Mouse (Mus musculus): ENCODE measurements around the gene Hectd4. TPM values are rescaled to one million over a fixed set of nuclear protein-coding genes. Genes with fewer than 3 reads are reported as not detected.
"Not testable (repeated sequence)": the region's sequence is repeated elsewhere in the genome, so short reads cannot be mapped to it uniquely, and the experiment has no call there.

Hectd4 gene
- polyA plus RNA-seq, 1 experiment from 2014 or later = 3.3 TPM

- no peak for DNase-seq
- no peak for ATAC-seq
- H3K27me3 ChIP-seq (ENCODE audit: insufficient read depth, low read length) = no peaks in the 10 kb centered on the region
- no peak overlapping the region for H3K27ac ChIP-seq (ENCODE audit: low read depth)
- no peak for TF ChIP-seq CTCF (IDR thresholded peaks at IDR 0.05; ENCODE audit: low read depth)
- TF ChIP-seq EP300 (IDR thresholded peaks at IDR 0.05; ENCODE audit: low read depth) = no peak
- no peak overlapping the region for H3K4me3 ChIP-seq (ENCODE audit: low read depth, low read length)
- H3K4me2 ChIP-seq (ENCODE audit: low read depth, low read length) = no peak overlapping the region
- H3K4me1 ChIP-seq (ENCODE audit: insufficient read depth) = no peaks in the 10 kb centered on the region
- WGBS (ENCODE audit: insufficient replicate concordance) = 85% methylated on average over 3 of the region's 3 CpGs
- no peaks in the 10 kb centered on the region for H3K9me3 ChIP-seq (ENCODE audit: low read length)
- H3K9ac ChIP-seq (replicated peaks) = no peak overlapping the region
- peaks cover 79% of the 10 kb centered on the region for H3K36me3 ChIP-seq (replicated peaks; ENCODE audit: insufficient read depth, low read length)
These were observed 154.8 kb downstream of the Hectd4 start for GRCm38 (mm10) chr5:121374790-121375189.

- not testable (repeated sequence) for H3K27ac ChIP-seq (ENCODE audit: low read depth); H3K4me2 ChIP-seq (ENCODE audit: low read depth, low read length); H3K4me3 ChIP-seq (ENCODE audit: low read depth, low read length); ATAC-seq; H3K27me3 ChIP-seq (ENCODE audit: insufficient read depth, low read length); H3K4me1 ChIP-seq (ENCODE audit: insufficient read depth); H3K9ac ChIP-seq (replicated peaks); H3K9me3 ChIP-seq (ENCODE audit: low read length)
- peak; percentile 59 for DNase-seq
- H3K36me3 ChIP-seq (replicated peaks; ENCODE audit: insufficient read depth, low read length) = peaks cover 82% of the 10 kb centered on the region
- 73% methylated on average over 5 of the region's 5 CpGs for WGBS (ENCODE audit: insufficient replicate concordance)
- TF ChIP-seq CTCF (IDR thresholded peaks at IDR 0.05; ENCODE audit: low read depth) = peak; percentile 57
These were observed 157.0 kb downstream of the Hectd4 start for GRCm38 (mm10) chr5:121376972-121377371.

GRCm38 (mm10) chr5:121378678-121379256 lies 158.7 kb downstream of the Hectd4 start:
- H3K27me3 ChIP-seq (ENCODE audit: insufficient read depth, low read length) = no peaks in the 10 kb centered on the region
- H3K4me2 ChIP-seq (ENCODE audit: low read depth, low read length) = no peak overlapping the region
- no peak overlapping the region for H3K9ac ChIP-seq (replicated peaks)
- H3K36me3 ChIP-seq (replicated peaks; ENCODE audit: insufficient read depth, low read length) = peaks cover 76% of the 10 kb centered on the region
- ATAC-seq = no peak
- 87% methylated on average over 13 of the region's 13 CpGs for WGBS (ENCODE audit: insufficient replicate concordance)
- TF ChIP-seq EP300 (IDR thresholded peaks at IDR 0.05; ENCODE audit: low read depth) (no peak), CTCF (IDR thresholded peaks at IDR 0.05; ENCODE audit: low read depth) (no peak)
- no peak overlapping the region for H3K4me3 ChIP-seq (ENCODE audit: low read depth, low read length)
- no peak for DNase-seq
- H3K27ac ChIP-seq (ENCODE audit: low read depth) = no peak overlapping the region
- H3K9me3 ChIP-seq (ENCODE audit: low read length) = no peaks in the 10 kb centered on the region
- H3K4me1 ChIP-seq (ENCODE audit: insufficient read depth) = peaks cover 2% of the 10 kb centered on the region

- TF ChIP-seq EP300 (IDR thresholded peaks at IDR 0.05; ENCODE audit: low read depth) = no peak
- peak; percentile 75 for TF ChIP-seq CTCF (IDR thresholded peaks at IDR 0.05; ENCODE audit: low read depth)
- Histone ChIP-seq H3K4me1 (ENCODE audit: insufficient read depth) (peaks cover 6% of the 10 kb centered on the region), H3K4me2 (ENCODE audit: low read depth, low read length) (no peak overlapping the region), H3K9me3 (ENCODE audit: low read length) (no peaks in the 10 kb centered on the region), H3K36me3 (replicated peaks; ENCODE audit: insufficient read depth, low read length) (peaks cover 60% of the 10 kb centered on the region), H3K27ac (ENCODE audit: low read depth) (no peak overlapping the region), H3K27me3 (ENCODE audit: insufficient read depth, low read length) (no peaks in the 10 kb centered on the region), H3K4me3 (ENCODE audit: low read depth, low read length) (no peak overlapping the region), H3K9ac (replicated peaks) (no peak overlapping the region)
- ATAC-seq (no peak), DNase-seq (peak; percentile 50)
- WGBS (ENCODE audit: insufficient replicate concordance) = 88% methylated on average over 2 of the region's 2 CpGs
These were observed 160.7 kb downstream of the Hectd4 start for GRCm38 (mm10) chr5:121380692-121381091.

- WGBS (ENCODE audit: insufficient replicate concordance) = 52% methylated on average over 10 of the region's 10 CpGs
- DNase-seq = no peak
These were observed 164.1 kb downstream of the Hectd4 start for GRCm38 (mm10) chr5:121383857-121384756.

GRCm38 (mm10) chr5:121384757-121385460 lies 164.9 kb downstream of the Hectd4 start:
- peak; percentile 70 for DNase-seq
- H3K9ac ChIP-seq (replicated peaks) = peak overlapping the region; percentile 76
- TF ChIP-seq EP300 (IDR thresholded peaks at IDR 0.05; ENCODE audit: low read depth) = no peak
- no peak for TF ChIP-seq CTCF (IDR thresholded peaks at IDR 0.05; ENCODE audit: low read depth)
- peak overlapping the region; percentile 93 for H3K27ac ChIP-seq (ENCODE audit: low read depth)
- no peaks in the 10 kb centered on the region for H3K9me3 ChIP-seq (ENCODE audit: low read length)
- peak overlapping the region; percentile 65 for H3K4me3 ChIP-seq (ENCODE audit: low read depth, low read length)
- 2% methylated on average over 43 of the region's 47 CpGs for WGBS (ENCODE audit: insufficient replicate concordance)
- peak overlapping the region; percentile 79 for H3K4me2 ChIP-seq (ENCODE audit: low read depth, low read length)
- peak; percentile 54 for ATAC-seq
- H3K27me3 ChIP-seq (ENCODE audit: insufficient read depth, low read length) = no peaks in the 10 kb centered on the region
- peaks cover 28% of the 10 kb centered on the region for H3K36me3 ChIP-seq (replicated peaks; ENCODE audit: insufficient read depth, low read length)
- peaks cover 13% of the 10 kb centered on the region for H3K4me1 ChIP-seq (ENCODE audit: insufficient read depth)

More at GRCm38 (mm10) chr5:121383857-121384756, 164.1 kb downstream of the Hectd4 start:
- peak overlapping the region; percentile 76 for H3K9ac ChIP-seq (replicated peaks)
- H3K27ac ChIP-seq (ENCODE audit: low read depth) = peak overlapping the region; percentile 93
- peaks cover 13% of the 10 kb centered on the region for H3K4me1 ChIP-seq (ENCODE audit: insufficient read depth)
- no peak for TF ChIP-seq CTCF (IDR thresholded peaks at IDR 0.05; ENCODE audit: low read depth)
- no peak for TF ChIP-seq EP300 (IDR thresholded peaks at IDR 0.05; ENCODE audit: low read depth)
- peak overlapping the region; percentile 79 for H3K4me2 ChIP-seq (ENCODE audit: low read depth, low read length)
- peaks cover 35% of the 10 kb centered on the region for H3K36me3 ChIP-seq (replicated peaks; ENCODE audit: insufficient read depth, low read length)
- no peaks in the 10 kb centered on the region for H3K27me3 ChIP-seq (ENCODE audit: insufficient read depth, low read length)
- no peak for ATAC-seq
- no peaks in the 10 kb centered on the region for H3K9me3 ChIP-seq (ENCODE audit: low read length)
- H3K4me3 ChIP-seq (ENCODE audit: low read depth, low read length) = peak overlapping the region; percentile 65

Measured in liver, postnatal 0 days (tissue).